Mouse (Mus musculus) hindbrain, embryonic 10.5 days (tissue): ENCODE data around the gene Btbd1. TPM values are rescaled to one million over a fixed set of nuclear protein-coding genes. Genes with fewer than 3 reads are reported as not detected.

Experiments used
- DNase-seq: peaks from one replicate; pipeline ENCODE4 v3.0.0-alpha.2; 2017; ENCODE audit warnings: low spot score
- H3K27ac ChIP-seq: fragments of 300-500 bp; sonication (generic); 2 replicates; pipeline ENCODE4 v1.5.1; 2016; ENCODE audit warnings: mild to moderate bottlenecking, moderate library complexity
- H3K27me3 ChIP-seq: fragments of 300-500 bp; sonication (generic); 2 replicates; pipeline ENCODE4 v1.6.1; 2016; ENCODE audit warnings: mild to moderate bottlenecking; ENCODE audit not compliant: poor library complexity, insufficient read depth, severe bottlenecking
- H3K36me3 ChIP-seq: fragments of 300-500 bp; sonication (generic); 2 replicates; pipeline ENCODE4 v1.6.1; 2016; ENCODE audit warnings: mild to moderate bottlenecking, moderate library complexity
- H3K4me1 ChIP-seq: fragments of 300-500 bp; sonication (generic); replicated peaks from 2 replicates; pipeline ENCODE4 v1.6.1; 2016; ENCODE audit warnings: mild to moderate bottlenecking
- H3K4me3 ChIP-seq: fragments of 300-500 bp; sonication (generic); 2 replicates; pipeline ENCODE4 v1.5.1; 2016; ENCODE audit warnings: mild to moderate bottlenecking, moderate library complexity
- H3K9me3 ChIP-seq: fragments of 300-500 bp; sonication (generic); 2 replicates; pipeline ENCODE4 v1.6.1; 2016; ENCODE audit warnings: mild to moderate bottlenecking, moderate library complexity
- WGBS: fragments of 180-500 bp; shearing (Covaris S2); methylation state at CpG from one replicate; pipeline ENCODE4 v1.1.7; 2016; 5-methylcytosine and 5-hydroxymethylcytosine counted together
- polyA plus RNA-seq: library from polyadenylated mRNA; unstranded; fragments of >200 nt; fragmentation: Nextera tagmentation; extraction: Ambion mirVana; gene quantifications from 2 replicates; pipeline ENCODE4 v1.2.1, GENCODE M21; 2016

Gene Btbd1
- polyA plus RNA-seq, 1 experiment from 2014 or later: 63.1 TPM

GRCm38 (mm10) chr7:81827806-81828667, 1.2 kb downstream of the Btbd1 start:
- H3K4me3 ChIP-seq: peak overlapping the region; percentile 88
- WGBS: 30% methylated on average over 17 of the region's 17 CpGs
- H3K27me3 ChIP-seq: no peaks in the 10 kb centered on the region
- H3K27ac ChIP-seq: peak overlapping the region; percentile 92
- DNase-seq: no peak
- no peaks in the 10 kb centered on the region for H3K9me3 ChIP-seq
- H3K4me1 ChIP-seq: peaks cover 42% of the 10 kb centered on the region
- H3K36me3 ChIP-seq: no peaks in the 10 kb centered on the region

DNA sequence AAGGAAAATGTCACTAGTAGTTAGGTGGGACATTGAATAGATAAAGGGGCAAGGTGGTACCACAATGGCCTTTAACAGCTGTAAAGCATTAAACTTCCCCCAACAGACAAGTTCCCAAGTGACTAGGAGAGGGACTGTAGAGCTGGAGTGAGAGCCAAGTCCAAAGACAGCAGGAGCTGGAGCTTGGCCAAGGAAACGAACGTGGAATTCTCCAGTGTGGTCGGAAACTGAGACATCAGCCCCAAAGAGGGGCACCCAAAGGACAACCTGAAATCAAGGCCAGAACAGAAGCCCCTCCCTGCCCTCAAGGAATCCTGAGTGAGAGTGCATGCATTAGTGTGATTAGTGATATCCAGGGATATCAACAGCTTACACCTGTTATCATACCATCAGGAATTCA, 3.9 kb downstream of the Btbd1 start:
- Histone ChIP-seq H3K9me3 (no peaks in the 10 kb centered on the region), H3K27me3 (no peaks in the 10 kb centered on the region), H3K36me3 (no peaks in the 10 kb centered on the region), H3K4me3 (no peak overlapping the region), H3K27ac (no peak overlapping the region), H3K4me1 (peaks cover 42% of the 10 kb centered on the region)
- WGBS: 85% methylated on average over 3 of the region's 3 CpGs
- no peak for DNase-seq

- no peak overlapping the region for H3K27ac ChIP-seq
- no peak for DNase-seq
- H3K9me3 ChIP-seq: no peaks in the 10 kb centered on the region
- H3K4me3 ChIP-seq: no peak overlapping the region
- H3K36me3 ChIP-seq: no peaks in the 10 kb centered on the region
- H3K4me1 ChIP-seq: peaks cover 39% of the 10 kb centered on the region
- WGBS: 76% methylated on average over 3 of the region's 3 CpGs
- no peaks in the 10 kb centered on the region for H3K27me3 ChIP-seq
Measured at GRCm38 (mm10) chr7:81824906-81825305, 4.3 kb downstream of the Btbd1 start.

GRCm38 (mm10) chr7:81806067-81806466, 23.2 kb downstream of the Btbd1 start:
- Histone ChIP-seq H3K4me1 (peaks cover 4% of the 10 kb centered on the region; the same call in 1 of the 2 replicates), H3K27me3 (no peaks in the 10 kb centered on the region), H3K27ac (0 out of 2 replicates have a peak overlapping the region, but pooled peaks have one; percentile 25), H3K36me3 (peaks cover 34% of the 10 kb centered on the region), H3K4me3 (no peak overlapping the region), H3K9me3 (no peaks in the 10 kb centered on the region)
- DNase-seq: no peak
- 83% methylated on average over 5 of the region's 5 CpGs for WGBS

DNA sequence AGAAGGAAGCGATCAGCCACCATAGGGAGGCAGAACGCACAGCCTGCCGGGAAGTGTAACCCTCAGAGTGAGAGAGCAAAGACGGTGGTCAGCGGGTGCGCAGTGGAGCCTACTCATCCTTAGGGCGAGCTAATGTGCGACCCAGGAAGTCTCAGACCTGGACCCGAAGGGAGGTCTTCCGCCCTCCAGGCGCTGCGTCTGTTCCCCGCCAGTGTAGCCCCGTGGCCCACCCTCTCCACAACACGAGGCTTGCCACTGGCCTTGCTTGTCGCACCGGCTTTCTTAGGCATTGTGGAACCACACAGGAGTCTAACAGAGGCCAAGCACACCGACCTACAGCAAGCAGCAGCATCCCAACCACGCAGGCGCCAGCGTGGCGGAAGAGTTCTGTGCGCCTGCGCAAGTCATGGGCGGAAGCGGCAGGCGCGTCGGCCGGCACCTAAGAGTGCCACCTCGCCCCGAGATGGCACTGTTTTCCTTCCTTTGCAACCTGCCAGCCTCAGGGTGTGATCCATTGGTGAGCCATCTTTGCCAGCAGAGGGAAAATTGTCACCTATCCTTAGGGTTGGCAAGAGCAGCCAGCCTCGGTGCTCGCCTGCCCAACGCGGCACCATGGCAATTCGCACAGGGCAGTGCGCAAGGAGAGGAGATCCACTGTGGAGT, 40.0 kb downstream of the Btbd1 start, which contains the start of gene 3110040N11Rik:
3110040N11Rik (minus strand) TSS at position 384 of the 663 bp plus-strand sequence.
- peak within 1 kb of the TSS; percentile 96 for H3K27ac ChIP-seq
- H3K4me3 ChIP-seq: peak within 1 kb of the TSS; percentile 70
- WGBS: under 1% methylated on average over 38 of the region's 38 CpGs
- peak; percentile 89 for DNase-seq
- peaks cover 43% of the 10 kb centered on the region for H3K36me3 ChIP-seq
- H3K27me3 ChIP-seq: no peaks in the 10 kb centered on the region
- peaks cover 16% of the 10 kb centered on the region for H3K4me1 ChIP-seq
- H3K9me3 ChIP-seq: no peaks in the 10 kb centered on the region

DNA sequence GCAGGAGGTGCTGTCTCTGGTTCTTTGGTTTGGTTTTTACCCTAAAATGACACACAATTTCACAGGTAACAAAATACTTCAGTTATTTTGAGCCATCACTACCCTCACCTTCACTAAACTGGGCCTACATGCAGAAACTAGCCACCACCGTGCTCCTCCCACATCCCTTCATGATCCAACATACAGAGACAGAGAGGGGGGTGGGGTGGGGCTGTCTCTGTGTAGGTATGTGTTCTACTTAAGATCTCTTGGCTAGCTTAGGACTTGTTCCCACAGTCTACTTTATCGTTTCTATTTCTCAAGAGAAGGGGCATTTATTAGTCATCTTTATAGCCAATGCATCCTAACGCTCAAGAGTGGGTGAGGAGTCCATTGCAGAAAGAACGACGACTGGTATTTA, 40.7 kb downstream of the Btbd1 start:
- Histone ChIP-seq H3K4me1 (peaks cover 16% of the 10 kb centered on the region), H3K36me3 (peaks cover 36% of the 10 kb centered on the region), H3K9me3 (no peaks in the 10 kb centered on the region), H3K4me3 (peak overlapping the region; percentile 70), H3K27ac (peak overlapping the region; percentile 96), H3K27me3 (no peaks in the 10 kb centered on the region)
- peak; percentile 11 for DNase-seq
- 7% methylated on average over 5 of the region's 5 CpGs for WGBS

GRCm38 (mm10) chr7:81777667-81778218, 51.5 kb downstream of the Btbd1 start:
- Histone ChIP-seq H3K36me3 (peaks cover 52% of the 10 kb centered on the region), H3K4me3 (no peak overlapping the region), H3K27me3 (no peaks in the 10 kb centered on the region), H3K27ac (no peak overlapping the region), H3K9me3 (peaks cover 10% of the 10 kb centered on the region), H3K4me1 (no peaks in the 10 kb centered on the region)
- WGBS: 83% methylated on average over 10 of the region's 10 CpGs
- DNase-seq: no peak

- H3K36me3 ChIP-seq: peaks cover 36% of the 10 kb centered on the region
- DNase-seq: no peak
- WGBS: 86% methylated on average over 5 of the region's 5 CpGs
- H3K27me3 ChIP-seq: no peaks in the 10 kb centered on the region
- no peak overlapping the region for H3K27ac ChIP-seq
- H3K4me3 ChIP-seq: no peak overlapping the region
- peaks cover 4% of the 10 kb centered on the region for H3K9me3 ChIP-seq
- no peaks in the 10 kb centered on the region for H3K4me1 ChIP-seq
Measured at GRCm38 (mm10) chr7:81775325-81775724, 53.9 kb downstream of the Btbd1 start.

GRCm38 (mm10) chr7:81772786-81773539, 56.3 kb downstream of the Btbd1 start:
- WGBS: 85% methylated on average over 10 of the region's 10 CpGs
- H3K9me3 ChIP-seq: no peaks in the 10 kb centered on the region; the same call in 1 of the 2 replicates
- peaks cover 26% of the 10 kb centered on the region; the same call in 1 of the 2 replicates for H3K36me3 ChIP-seq
- H3K27ac ChIP-seq: no peak overlapping the region
- H3K27me3 ChIP-seq: no peaks in the 10 kb centered on the region
- H3K4me1 ChIP-seq: no peaks in the 10 kb centered on the region
- no peak for DNase-seq
- H3K4me3 ChIP-seq: no peak overlapping the region

DNA sequence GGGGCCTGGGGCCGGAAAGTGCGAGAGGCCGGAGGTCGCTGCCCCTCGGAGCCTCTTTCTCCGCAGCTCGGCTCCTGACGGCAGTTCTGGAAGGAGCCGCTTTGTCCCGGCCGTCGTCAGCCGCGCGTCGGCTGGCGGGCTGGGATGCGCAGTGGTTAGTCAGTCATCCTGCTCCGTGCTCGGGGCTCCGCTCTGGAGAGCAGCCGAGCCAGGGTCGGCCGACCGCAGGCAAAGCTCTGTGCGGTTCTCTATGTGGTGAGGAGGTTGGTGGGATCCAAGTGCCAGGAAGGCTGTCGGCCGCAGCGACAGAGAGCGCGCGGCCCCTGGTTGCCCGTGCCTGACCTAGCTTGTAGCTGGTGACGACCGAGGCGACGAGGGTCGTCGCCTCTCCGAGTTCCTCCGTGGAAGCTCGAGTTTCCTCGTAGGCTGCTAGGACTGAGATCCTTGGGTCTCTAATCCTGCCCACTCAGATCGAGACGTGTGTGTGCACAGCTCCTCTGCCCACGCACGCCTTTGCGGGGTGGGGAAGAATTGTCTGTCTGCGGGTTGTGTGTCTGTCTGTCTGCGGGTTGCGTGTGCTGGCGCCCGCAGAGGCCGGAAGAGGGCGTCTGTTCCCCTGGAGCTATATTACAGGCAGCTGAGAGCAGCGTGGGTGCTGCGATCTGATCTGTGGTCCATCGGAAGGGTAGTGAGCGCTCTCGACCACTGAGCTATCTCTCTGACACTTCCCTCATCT, 66.0 kb downstream of the Btbd1 start:
- Histone ChIP-seq H3K27me3 (no peaks in the 10 kb centered on the region), H3K27ac (peak overlapping the region; percentile 92), H3K4me1 (peaks cover 22% of the 10 kb centered on the region), H3K9me3 (no peaks in the 10 kb centered on the region), H3K36me3 (no peaks in the 10 kb centered on the region), H3K4me3 (peak overlapping the region; percentile 90)
- WGBS: 2% methylated on average over 60 of the region's 60 CpGs
- peak; percentile 41 for DNase-seq

DNA sequence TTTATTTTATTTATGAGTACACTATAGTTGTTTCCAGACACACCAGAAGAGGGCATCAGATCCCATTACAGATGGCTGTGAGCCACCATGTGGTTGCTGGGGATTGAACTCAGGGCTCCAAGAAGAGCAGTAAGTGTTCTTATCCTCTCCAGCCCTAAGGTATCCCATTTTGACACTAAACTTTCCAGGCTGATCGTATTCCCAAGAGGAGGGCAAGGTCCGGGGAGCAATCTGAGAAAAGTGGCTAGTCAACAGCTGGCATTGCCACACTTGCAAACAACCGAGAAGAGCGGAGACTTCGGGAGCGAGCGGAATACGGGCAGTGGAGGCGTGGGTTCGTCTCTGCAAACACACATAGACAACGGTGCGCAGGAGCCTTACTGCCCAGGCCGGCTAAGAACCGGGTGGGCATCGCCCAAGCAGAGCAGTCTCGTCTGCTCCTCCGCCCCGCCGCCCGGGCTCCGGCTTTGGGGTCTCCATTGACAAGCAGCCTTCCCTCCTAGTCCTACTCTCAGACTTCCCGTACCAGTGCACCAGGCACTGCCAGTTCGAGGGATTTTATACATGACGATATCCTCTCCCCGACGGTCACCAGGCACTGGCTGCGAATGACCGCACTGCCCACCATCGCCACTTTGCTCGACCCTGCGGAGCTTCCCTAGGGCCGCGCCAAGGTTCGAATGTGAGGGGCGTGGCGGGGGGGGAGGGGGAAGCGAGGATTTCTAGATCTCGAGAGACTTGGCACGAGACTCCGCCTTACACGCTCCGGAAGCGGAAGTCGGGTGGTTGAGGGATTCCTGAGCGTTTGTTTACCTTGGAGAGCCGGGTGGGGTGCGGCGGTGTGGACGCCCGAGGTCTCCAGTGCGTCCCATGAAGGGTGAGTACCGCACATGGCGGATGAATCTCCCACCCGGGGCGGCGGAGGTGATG, 66.8 kb downstream of the Btbd1 start, which contains the start of gene Ramac:
Ramac (plus strand) TSS at position 746 of the 930 bp plus-strand sequence.
- peaks cover 22% of the 10 kb centered on the region for H3K4me1 ChIP-seq
- no peaks in the 10 kb centered on the region for H3K27me3 ChIP-seq
- H3K36me3 ChIP-seq: no peaks in the 10 kb centered on the region
- whole genome bisulfite sequencing: under 1% methylated on average over 56 of the region's 56 CpGs
- peak; percentile 96 for DNase-seq
- H3K9me3 ChIP-seq: no peaks in the 10 kb centered on the region
- peak within 1 kb of the TSS; percentile 92 for H3K27ac ChIP-seq
- H3K4me3 ChIP-seq: peak within 1 kb of the TSS; percentile 90
